Mouse (Mus musculus) retina, adult 2 months (tissue): ENCODE measurements at regions not wholly inside any gene's neighbourhood (a gene's known extent, or its start where the extent isn't known, plus 50 kb on each side); places are given as distances from the start of the nearest gene placed in this dataset.

ENCODE experiments used
- DNase-seq: peaks from one replicate; pipeline ENCODE4 v3.0.0-alpha.2; 2012; ENCODE audit warnings: low read depth, low spot score

- DNase-seq: no peak
Observed at GRCm38 (mm10) chr16:77852066-77852781, 250.3 kb upstream of the Gm11146 start.

GRCm38 (mm10) chr16:77851206-77852065 lies 249.5 kb upstream of the Gm11146 start:
- no peak for DNase-seq

GRCm38 (mm10) chr16:77835767-77836166 lies 233.9 kb upstream of the Gm11146 start:
- DNase-seq: no peak

GRCm38 (mm10) chr16:77827322-77828117 lies 225.6 kb upstream of the Gm11146 start:
- DNase-seq: no peak

- DNase-seq: no peak
Observed at GRCm38 (mm10) chr16:77799709-77800108, 197.8 kb upstream of the Gm11146 start.

GRCm38 (mm10) chr16:77796926-77797325 lies 195.0 kb upstream of the Gm11146 start:
- no peak for DNase-seq

- DNase-seq: no peak
Observed at GRCm38 (mm10) chr16:77789652-77790051, 187.8 kb upstream of the Gm11146 start.

- no peak for DNase-seq
Observed at GRCm38 (mm10) chr16:77789206-77789605, 187.3 kb upstream of the Gm11146 start.

- DNase-seq: no peak
Observed at GRCm38 (mm10) chr16:77788781-77789150, 186.9 kb upstream of the Gm11146 start.

- DNase-seq: no peak
Observed at GRCm38 (mm10) chr16:77788041-77788780, 186.3 kb upstream of the Gm11146 start.

GRCm38 (mm10) chr16:77787025-77787424 lies 185.1 kb upstream of the Gm11146 start:
- DNase-seq: no peak

- no peak for DNase-seq
Observed at GRCm38 (mm10) chr16:77779019-77779418, 177.1 kb upstream of the Gm11146 start.

- no peak for DNase-seq
Observed at GRCm38 (mm10) chr16:77772075-77772474, 170.2 kb upstream of the Gm11146 start.

GRCm38 (mm10) chr16:77760926-77761347 lies 159.0 kb upstream of the Gm11146 start:
- DNase-seq: no peak

GRCm38 (mm10) chr16:77760479-77760878 lies 158.6 kb upstream of the Gm11146 start:
- no peak for DNase-seq

GRCm38 (mm10) chr16:77759997-77760396 lies 158.1 kb upstream of the Gm11146 start:
- DNase-seq: no peak

GRCm38 (mm10) chr16:77754882-77755281 lies 153.0 kb upstream of the Gm11146 start:
- no peak for DNase-seq

GRCm38 (mm10) chr16:77749474-77749873 lies 147.6 kb upstream of the Gm11146 start:
- no peak for DNase-seq

GRCm38 (mm10) chr16:77743838-77744237 lies 141.9 kb upstream of the Gm11146 start:
- DNase-seq: no peak

GRCm38 (mm10) chr16:77738821-77739220 lies 136.9 kb upstream of the Gm11146 start:
- no peak for DNase-seq

GRCm38 (mm10) chr16:77719377-77719776 lies 117.5 kb upstream of the Gm11146 start:
- no peak for DNase-seq
